Mouse (Mus musculus) ovary, postnatal 14 days (tissue): ENCODE measurements around the gene Arf3.
"Not testable (repeated sequence)": the region's sequence is repeated elsewhere in the genome, so short reads cannot be mapped to it uniquely, and the experiment has no call there.

ENCODE experiments used
- DNase-seq: peaks from one replicate; pipeline ENCODE4 v3.0.0; 2022; ENCODE audit warnings: low spot score

The Arf3 gene

DNA sequence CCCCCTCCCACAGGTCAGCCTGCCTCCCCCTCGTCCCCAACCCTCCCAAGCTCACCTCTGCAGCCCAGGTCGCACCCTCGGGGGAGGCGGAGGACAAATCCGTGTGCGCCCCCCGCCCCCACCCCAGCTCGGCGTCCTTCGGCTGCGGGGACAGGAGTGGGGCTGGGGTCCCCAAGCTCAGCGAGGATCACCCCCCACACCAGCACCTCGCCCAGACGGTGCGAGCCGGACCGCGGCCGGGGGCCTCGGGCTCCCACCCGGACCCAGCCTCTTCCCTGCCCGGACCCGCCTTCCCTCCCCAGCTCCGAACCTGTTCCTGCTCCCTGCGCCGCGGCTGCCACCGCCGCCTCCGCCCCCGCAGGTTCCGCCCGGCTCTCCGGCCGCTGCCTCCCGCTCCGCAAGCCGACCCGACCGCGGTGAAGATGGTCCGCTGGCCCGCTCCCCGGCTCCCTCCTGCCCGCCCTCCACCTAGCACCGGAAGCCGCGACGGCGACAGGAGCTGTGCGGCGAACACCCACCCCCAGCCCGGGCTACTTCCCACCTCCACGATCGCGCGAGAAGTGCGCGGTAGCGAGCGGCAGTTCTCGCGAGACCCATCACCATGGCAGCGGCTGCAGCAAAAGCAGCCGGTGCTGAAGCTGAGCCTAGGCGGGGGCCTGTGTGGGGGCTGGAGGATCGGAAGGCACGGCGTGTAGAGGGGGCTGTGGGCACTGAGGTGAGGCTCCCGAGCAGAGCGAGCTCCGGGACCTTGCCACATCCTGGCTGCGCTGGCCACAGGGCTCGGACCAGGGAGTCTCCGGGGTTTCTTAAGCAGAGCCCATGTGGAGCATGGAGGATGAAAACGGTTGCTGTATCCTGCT is at the start of gene Arf3:
Gene Arf3, minus strand, starts transcription at position 545 of the 860 bp plus-strand sequence.
- peak; percentile 93 for DNase-seq

GRCm38 (mm10) chr15:98810212-98810611 is 47.2 kb upstream of the Arf3 start:
- not testable (repeated sequence) for DNase-seq

- DNase-seq = no peak
These were observed 46.4 kb upstream of the Arf3 start, which contains the start of gene Ddn for GRCm38 (mm10) chr15:98809390-98809789. TSS of gene Ddn (minus strand) at chr15:98809490.

DNA sequence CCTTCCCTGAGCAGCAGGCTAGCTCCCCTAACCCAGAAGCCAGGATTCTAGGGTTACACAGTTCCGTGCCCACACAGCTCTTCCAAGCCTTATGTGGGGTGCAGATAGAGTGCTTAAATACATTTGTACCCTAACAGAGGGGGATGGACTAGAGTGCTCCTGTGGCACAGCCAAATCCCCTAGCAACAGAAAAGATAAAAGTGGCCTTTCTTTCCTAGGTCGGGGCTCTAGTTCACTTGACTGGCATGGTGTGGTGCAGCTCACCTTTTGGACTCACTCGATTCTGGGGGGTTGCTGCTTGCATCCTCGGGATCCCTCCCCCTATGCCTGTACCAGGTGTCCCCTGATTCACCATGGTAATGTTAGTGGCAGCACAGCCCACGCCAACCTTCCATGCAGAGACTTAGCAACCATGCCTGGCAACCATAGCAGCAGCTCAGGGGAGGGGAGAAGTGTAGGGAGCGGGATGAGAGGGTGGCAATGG is 45.7 kb upstream of the Arf3 start:
- no peak for DNase-seq

DNA sequence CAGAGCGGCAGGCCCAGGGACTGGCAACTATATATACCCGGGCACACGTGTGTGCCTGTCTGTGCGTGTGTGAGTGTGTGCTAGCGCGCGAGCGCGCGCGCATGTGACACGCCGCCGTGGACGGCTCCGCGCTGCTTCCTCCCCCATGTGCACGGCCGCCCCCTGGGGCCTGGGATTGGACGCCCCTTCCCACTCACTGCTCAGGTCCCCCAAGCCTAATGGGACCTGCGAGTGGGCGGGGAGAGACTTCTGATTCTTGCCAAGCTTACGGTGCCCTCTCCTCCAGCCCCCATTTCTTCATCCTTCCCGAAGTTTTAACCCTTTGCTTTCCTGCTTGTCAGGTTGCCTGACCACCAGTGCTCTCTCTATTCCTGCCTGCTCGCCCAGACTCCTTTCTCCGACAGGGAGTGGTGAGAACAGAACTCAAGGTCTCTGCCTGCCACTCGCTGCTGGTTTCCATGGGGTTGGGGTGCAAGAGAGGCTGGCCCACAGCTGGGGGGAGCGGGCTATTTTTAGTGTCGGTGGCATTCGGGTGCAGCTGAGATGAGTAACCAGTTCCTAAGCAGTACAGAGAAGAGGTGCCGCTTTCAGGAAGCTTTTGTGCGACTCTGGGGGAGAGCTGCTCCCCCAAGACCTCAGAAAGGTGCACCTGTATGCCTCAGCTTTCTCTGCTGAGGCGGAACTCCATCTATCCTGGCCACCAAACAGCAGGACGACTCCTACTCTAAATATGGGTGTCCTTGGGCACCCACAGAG is 45.1 kb upstream of the Arf3 start:
- DNase-seq = no peak

DNA sequence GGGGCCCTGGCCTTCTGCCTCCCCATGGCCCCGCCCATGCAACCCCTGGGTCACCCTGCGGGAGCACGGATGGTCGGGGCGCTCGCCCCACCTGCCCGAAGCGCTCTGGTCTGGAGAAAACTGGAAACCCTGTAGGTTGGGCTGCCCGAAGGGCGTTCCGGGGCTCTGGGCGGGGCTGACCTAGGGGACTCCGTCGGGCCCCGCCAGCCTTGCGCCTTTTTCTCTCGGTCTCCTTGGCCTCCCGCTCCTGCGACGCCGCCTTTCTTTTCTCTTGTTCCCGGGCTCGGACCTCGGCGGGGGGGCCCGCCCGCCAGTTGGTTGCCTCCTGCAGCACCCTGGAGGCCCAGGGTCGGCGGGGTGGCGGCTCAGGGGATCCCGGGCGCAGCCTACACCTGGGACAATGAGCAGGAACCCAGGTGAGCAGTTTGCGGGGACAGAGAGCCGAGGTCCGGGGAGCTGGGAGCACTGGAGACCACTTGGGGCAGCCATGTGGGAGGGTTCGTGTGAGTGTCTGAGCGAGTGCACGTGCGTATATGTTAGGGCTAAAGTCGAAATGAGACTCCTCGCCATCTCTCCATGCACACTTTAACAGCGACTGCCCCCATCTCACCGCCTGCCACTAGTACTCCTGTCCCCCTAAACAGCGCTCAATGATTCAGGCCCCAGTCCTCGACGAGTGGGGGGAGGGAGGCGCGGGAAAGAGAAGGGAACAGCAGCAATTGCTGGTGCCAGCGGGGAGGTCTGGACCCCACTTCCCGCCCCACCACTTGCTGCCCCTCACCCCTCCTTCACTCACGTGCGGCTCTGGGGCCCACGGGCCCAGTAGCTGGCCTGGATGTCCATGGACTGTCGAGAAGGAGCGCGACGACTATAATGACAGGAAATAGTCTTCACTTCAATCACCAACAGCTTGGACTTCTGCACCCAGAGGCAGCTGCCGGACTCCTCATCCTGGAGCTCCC is 44.1 kb upstream of the Arf3 start:
- DNase-seq = no peak

GRCm38 (mm10) chr15:98806071-98806808 is 43.2 kb upstream of the Arf3 start:
- DNase-seq = no peak

DNA sequence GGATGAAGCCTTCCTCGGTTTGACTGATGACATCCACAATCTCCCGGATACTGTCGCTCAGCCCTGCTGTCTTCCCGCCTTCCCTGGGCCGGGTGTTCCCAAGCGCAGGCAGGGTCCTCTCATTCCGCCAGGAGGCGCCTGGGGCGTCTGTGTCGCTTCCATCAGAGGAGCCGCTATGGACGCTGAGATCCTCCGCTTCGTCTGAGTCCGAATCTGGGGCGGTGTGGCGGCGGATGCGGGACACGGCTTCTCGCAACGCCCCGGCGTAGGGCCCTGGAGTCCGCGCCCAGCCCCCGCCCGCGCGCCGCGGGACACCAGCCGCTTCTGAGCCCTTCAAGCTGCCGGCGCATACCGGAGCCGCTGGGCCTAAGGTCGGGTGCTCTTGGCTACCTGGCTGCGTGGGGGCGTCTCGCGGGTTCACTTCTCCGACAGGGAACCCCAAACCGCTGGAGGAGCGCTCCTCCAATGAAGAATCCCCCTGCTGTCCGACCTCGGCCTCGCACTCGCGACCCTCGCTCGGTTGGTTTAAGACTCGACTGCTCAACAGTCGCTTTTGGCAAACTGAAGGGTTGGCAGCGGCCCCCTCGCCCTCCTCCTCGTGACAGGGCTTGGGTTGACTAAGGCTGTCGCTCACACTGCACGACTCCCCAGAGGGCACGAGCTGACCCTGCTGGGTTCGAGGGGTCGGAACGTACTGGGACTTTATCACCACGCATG is 42.5 kb upstream of the Arf3 start:
- peak; percentile 54 for DNase-seq

DNA sequence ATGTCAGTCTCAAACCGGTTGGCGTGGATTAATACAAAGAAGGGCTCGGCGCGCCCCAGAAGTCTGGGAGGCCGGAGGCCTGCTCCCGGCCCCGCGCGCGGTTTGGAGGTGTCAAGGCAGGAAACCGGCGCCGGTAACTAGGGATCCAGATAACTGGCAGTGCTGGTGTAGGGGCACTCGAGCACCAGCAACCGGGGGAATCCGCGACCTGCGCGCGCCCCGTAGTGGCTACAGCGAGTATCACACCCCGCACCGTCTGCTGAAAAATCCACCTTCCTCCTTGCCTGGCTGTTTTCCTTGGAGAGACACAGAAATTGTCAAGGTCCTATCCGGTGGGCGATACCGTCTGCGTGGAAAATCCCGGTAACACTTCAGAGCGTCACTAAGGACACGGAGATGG is 41.0 kb upstream of the Arf3 start:
- peak; percentile 82 for DNase-seq

- DNase-seq = no peak
These were observed 39.9 kb upstream of the Arf3 start for GRCm38 (mm10) chr15:98802926-98803325.

GRCm38 (mm10) chr15:98799396-98799795 is 36.4 kb upstream of the Arf3 start:
- DNase-seq = peak; percentile 90

DNA sequence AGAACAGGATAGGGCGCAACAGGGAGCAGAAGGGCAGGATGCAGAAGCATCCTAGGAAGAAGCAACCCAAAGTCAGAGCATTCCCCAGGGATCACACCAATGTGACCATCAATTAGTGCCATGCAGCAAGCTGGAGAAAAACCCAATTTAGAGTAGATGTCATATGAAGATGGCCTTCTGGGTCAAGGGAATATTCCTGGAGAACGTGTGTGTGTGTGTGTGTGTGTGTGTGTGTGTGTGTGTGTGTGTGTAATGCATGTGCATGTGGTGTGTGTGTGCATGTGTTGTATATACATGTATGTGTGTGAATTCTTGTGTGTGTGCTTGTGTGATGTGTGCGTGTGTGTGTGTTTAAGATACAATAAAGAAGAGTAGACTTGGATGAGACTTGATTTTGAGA is 35.9 kb upstream of the Arf3 start:
- no peak for DNase-seq

DNA sequence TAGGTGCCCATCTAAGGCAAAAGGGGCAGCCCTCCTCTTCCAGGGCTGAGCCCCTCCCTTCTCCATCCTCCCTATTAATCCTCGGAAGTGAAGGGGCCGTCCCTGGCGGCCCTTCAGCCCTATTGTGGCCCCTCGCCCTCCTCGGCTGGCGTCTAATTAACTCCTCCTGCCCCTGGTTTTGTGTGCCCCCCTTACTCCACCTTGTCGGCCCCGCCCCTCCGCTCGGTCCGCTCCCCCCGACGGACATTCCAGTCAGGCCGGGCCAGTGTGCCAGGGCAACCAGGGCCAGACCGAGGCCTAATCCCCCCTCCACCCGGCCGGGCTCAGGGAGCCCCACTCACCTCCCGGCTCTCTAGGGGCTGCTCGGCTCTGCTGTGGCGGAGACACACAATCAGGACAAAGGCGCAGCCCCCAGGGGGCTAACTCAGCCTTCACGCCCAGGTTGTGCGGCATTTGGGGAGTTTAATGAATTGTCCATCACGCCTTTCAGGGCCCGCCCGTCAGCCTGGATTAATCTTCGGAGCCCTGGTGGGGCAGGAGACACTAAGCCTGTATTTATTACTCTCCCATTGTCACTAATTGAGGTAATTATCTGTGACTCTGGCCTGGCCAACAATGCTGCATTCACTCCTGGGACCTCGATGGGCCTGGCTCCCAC is 35.0 kb upstream of the Arf3 start:
- no peak for DNase-seq

DNA sequence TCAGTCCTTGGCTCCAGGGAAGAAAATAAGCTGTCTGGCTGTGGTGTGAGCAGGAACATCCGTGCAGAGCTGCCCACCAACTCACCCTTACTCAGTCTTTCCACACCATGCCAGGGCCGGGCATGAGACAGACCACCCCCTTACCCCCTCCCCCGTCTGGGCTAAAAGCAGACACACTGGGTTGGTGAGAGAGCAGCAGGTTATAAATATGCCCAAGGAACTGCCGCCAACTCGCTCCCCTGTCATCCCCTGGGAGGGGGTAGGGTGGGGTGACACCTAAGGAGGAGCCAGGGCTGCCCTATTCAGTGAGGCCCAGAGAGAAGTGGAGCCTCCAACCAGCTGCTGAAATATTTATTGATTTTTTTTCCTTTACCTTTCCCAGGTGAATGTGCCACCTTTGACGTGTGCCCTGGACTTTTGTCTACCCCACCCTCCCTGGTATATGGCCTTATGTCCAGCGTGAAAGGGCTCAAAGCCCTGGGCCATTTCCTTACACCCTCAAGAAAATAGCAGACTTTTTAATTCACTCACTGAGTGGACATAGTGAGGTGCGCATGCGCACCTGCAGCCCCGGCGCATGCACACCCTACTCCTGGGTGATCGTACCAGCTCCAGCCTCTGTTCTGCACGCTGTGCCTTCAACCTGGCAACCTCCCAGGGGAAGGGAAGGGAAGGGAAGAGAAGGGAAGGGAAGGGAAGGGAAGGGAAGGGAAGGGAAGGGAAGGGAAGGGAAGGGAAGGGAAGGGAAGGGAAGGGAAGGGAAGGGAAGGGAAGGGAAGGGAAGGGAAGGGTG is 34.0 kb upstream of the Arf3 start:
- DNase-seq = no peak

GRCm38 (mm10) chr15:98793141-98793698 is 30.2 kb upstream of the Arf3 start:
- no peak for DNase-seq

- no peak for DNase-seq
These were observed 29.4 kb upstream of the Arf3 start for GRCm38 (mm10) chr15:98792233-98793020.

- DNase-seq = no peak
These were observed 28.8 kb upstream of the Arf3 start for GRCm38 (mm10) chr15:98791771-98792170.

- no peak for DNase-seq
These were observed 28.2 kb upstream of the Arf3 start for GRCm38 (mm10) chr15:98791221-98791620.
